Mouse (Mus musculus) lung, embryonic 16.5 days (tissue): ENCODE results near the gene Gm17727. TPM values are rescaled to one million over a fixed set of nuclear protein-coding genes. Genes with fewer than 3 reads are reported as not detected.
"Not testable (repeated sequence)": the region's sequence is repeated elsewhere in the genome, so short reads cannot be mapped to it uniquely, and the experiment has no call there.

Experiments
- ATAC-seq: fragments of 200-750 bp; cut with Nextera tagmentation; 2 replicates; pipeline ENCODE4 v1.8.0; 2017; ENCODE audit warnings: low read depth, mild to moderate bottlenecking, moderate library complexity
- H3K27ac ChIP-seq: fragments of 300-500 bp; sonication (generic); 2 replicates; pipeline ENCODE4 v1.5.1; 2014; ENCODE audit warnings: mild to moderate bottlenecking, control low read depth, low read length
- H3K27me3 ChIP-seq: fragments of 300-500 bp; sonication (generic); 2 replicates; pipeline ENCODE4 v1.6.1; 2014; ENCODE audit warnings: low read depth, low read length, mixed read lengths; ENCODE audit not compliant: control insufficient read depth, insufficient read depth
- H3K36me3 ChIP-seq: fragments of 300-500 bp; sonication (generic); 2 replicates; pipeline ENCODE4 v1.6.1; 2014; ENCODE audit warnings: low read length; ENCODE audit not compliant: control insufficient read depth, insufficient read depth
- H3K4me1 ChIP-seq: fragments of 300-500 bp; sonication (generic); replicated peaks from 2 replicates; pipeline ENCODE4 v1.6.1; 2014; ENCODE audit warnings: low read length, mixed read lengths; ENCODE audit not compliant: control insufficient read depth, insufficient read depth
- H3K4me2 ChIP-seq: fragments of 300-500 bp; sonication (generic); 2 replicates; pipeline ENCODE4 v1.6.1; 2014; ENCODE audit warnings: low read depth, low read length, control low read depth
- H3K4me3 ChIP-seq: fragments of 300-500 bp; sonication (generic); 2 replicates; pipeline ENCODE4 v1.5.1; 2014; ENCODE audit warnings: mild to moderate bottlenecking, low read length, control low read depth
- H3K9ac ChIP-seq: fragments of 300-500 bp; sonication (generic); 2 replicates; pipeline ENCODE4 v1.6.1; 2014; ENCODE audit warnings: low read length, control low read depth
- H3K9me3 ChIP-seq: fragments of 300-500 bp; sonication (generic); 2 replicates; pipeline ENCODE4 v1.6.1; 2016; ENCODE audit warnings: low read length; ENCODE audit not compliant: control insufficient read depth
- WGBS: fragments of 180-500 bp; shearing (Covaris S2); extraction: QIAGEN DNeasy Blood & Tissue Kit; methylation state at CpG from one replicate; pipeline ENCODE4 v1.1.7; 2014; 5-methylcytosine and 5-hydroxymethylcytosine counted together
- polyA plus RNA-seq: library from polyadenylated mRNA; unstranded; fragments of >200 nt; fragmentation: Nextera tagmentation; extraction: Ambion mirVana; gene quantifications from 2 replicates; pipeline ENCODE4 v1.2.1, GENCODE M21; 2015

Gm17727 gene
- not detected in 2 replicates for polyA plus RNA-seq

- Histone ChIP-seq H3K4me2 (no peak within 1 kb of the TSS), H3K9me3 (no peaks in the 10 kb centered on the region; the same call in 1 of the 2 replicates), H3K27me3 (no peaks in the 10 kb centered on the region), H3K4me1 (no peaks in the 10 kb centered on the region), H3K36me3 (no peaks in the 10 kb centered on the region), H3K4me3 (no peak within 1 kb of the TSS), H3K9ac (no peak within 1 kb of the TSS), H3K27ac (no peak within 1 kb of the TSS)
- ATAC-seq = no peak
- 54% methylated on average over 3 of the region's 3 CpGs for WGBS
Observed at GRCm38 (mm10) chr9:35778009-35778408, at the start of gene Gm17727. TSS of gene Gm17727 (minus strand) at chr9:35778109.

DNA sequence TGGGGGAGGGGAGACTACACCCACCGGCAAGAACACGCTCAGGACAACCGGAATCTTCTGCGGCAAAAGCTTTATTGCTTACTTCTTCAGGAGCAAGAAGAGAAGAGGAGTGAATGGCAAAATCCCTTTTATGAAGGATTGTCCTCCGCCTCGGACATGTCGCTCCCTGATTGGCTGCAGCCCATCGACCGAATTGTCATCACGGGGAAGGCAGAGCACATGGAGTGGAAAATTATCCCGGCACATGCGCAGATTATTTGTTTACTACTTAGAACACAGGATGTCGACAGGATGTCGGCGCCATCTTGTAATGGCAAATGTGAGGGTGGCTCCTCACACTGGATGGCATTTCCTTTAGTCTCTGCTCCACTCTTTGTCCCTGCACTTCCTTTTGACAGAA is 40.0 kb upstream of the Gm17727 start:
- ATAC-seq, H3K4me2 ChIP-seq, H3K27me3 ChIP-seq, H3K9ac ChIP-seq, H3K27ac ChIP-seq, H3K9me3 ChIP-seq, H3K36me3 ChIP-seq, H3K4me3 ChIP-seq, H3K4me1 ChIP-seq: not testable (repeated sequence)
- 90% methylated on average over 15 of the region's 15 CpGs for WGBS

DNA sequence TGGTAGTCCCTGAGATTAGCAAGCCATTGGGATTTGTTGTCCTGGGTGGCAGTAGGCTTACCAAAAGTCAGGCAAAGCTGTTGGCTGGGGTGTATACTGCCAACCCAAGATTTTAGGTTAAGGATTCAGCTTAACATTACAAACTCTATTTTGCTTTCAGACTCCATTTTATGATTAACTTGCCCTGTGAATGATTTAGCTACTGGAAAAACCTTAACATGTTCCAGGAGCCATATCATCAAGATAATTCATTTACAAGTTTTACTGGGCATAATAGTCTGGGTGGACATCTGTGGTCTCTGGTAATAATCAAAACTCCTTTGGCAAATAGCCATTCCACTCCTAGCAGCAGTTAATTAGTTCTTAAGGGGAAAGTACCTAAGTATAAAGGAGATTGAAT is 20.2 kb upstream of the Gm17727 start:
- no peaks in the 10 kb centered on the region for H3K4me1 ChIP-seq
- no peak overlapping the region for H3K4me3 ChIP-seq
- ATAC-seq = no peak

GRCm38 (mm10) chr9:35790001-35790400 is 12.1 kb upstream of the Gm17727 start, which contains the start of the genes Gm27235 and D730048I06Rik:
TSS of gene Gm27235 (minus strand) at chr9:35790101.
TSS of gene D730048I06Rik (minus strand) at chr9:35790112.
- Histone ChIP-seq H3K27me3 (no peaks in the 10 kb centered on the region), H3K9me3 (no peaks in the 10 kb centered on the region; the same call in 1 of the 2 replicates), H3K27ac (no peak within 1 kb of the TSS), H3K9ac (no peak within 1 kb of the TSS), H3K4me2 (no peak within 1 kb of the TSS), H3K4me3 (no peak within 1 kb of the TSS), H3K4me1 (no peaks in the 10 kb centered on the region), H3K36me3 (no peaks in the 10 kb centered on the region)
- no peak for ATAC-seq
- 79% methylated on average over 3 of the region's 3 CpGs for WGBS

More for the DNA sequence above, 20.2 kb upstream of the Gm17727 start:
- Histone ChIP-seq H3K4me2 (no peak overlapping the region), H3K36me3 (no peaks in the 10 kb centered on the region), H3K9ac (no peak overlapping the region), H3K27me3 (no peaks in the 10 kb centered on the region), H3K27ac (no peak overlapping the region), H3K9me3 (no peaks in the 10 kb centered on the region)

GRCm38 (mm10) chr9:35756843-35757242 is 21.1 kb downstream of the Gm17727 start:
- H3K27me3 ChIP-seq = no peaks in the 10 kb centered on the region
- H3K4me2 ChIP-seq = no peak overlapping the region
- no peak overlapping the region for H3K4me3 ChIP-seq
- no peak for ATAC-seq
- no peaks in the 10 kb centered on the region for H3K9me3 ChIP-seq
- no peak overlapping the region for H3K9ac ChIP-seq
- no peak overlapping the region for H3K27ac ChIP-seq
- no peaks in the 10 kb centered on the region for H3K36me3 ChIP-seq
- no peaks in the 10 kb centered on the region for H3K4me1 ChIP-seq

DNA sequence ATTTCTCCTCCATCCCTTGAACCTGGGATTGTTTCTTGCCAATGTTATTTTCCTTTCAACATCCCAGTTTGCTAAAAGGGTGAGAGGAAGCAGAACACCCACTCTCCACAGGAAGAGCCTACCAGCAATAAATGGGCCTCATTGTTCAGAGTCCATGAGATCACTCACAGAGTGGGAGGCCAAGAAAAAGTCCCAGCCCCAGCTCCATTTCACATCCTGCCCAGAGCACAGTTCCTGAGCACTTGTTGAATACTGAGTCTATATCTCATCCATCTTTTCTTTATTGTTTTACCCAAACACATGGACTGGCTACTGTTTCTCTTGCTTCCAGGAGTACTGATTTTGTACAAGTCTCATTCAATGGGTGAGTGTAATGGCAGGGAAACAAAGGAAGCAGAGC is 37.2 kb downstream of the Gm17727 start, which contains the start of gene Gm17677:
Gene Gm17677, plus strand, starts transcription at position 301 of the 400 bp plus-strand sequence.
- 0 out of 2 replicates have a peak, but pooled peaks cover 2% of the 10 kb centered on the region for H3K9me3 ChIP-seq
- no peaks in the 10 kb centered on the region for H3K36me3 ChIP-seq
- H3K4me2 ChIP-seq = no peak within 1 kb of the TSS
- H3K4me1 ChIP-seq = no peaks in the 10 kb centered on the region
- no peaks in the 10 kb centered on the region for H3K27me3 ChIP-seq
- no peak within 1 kb of the TSS for H3K27ac ChIP-seq
- H3K9ac ChIP-seq = no peak within 1 kb of the TSS
- H3K4me3 ChIP-seq = no peak within 1 kb of the TSS
- ATAC-seq = no peak

Other genes with a start within 250 kb of the Gm17727 start
- gene Ddx25, start 219.6 kb downstream of the Gm17727 start, polyA plus RNA-seq = 0.67 and 0.77 TPM in 2 replicates
- gene Pus3, start 219.5 kb downstream of the Gm17727 start, polyA plus RNA-seq = 13.9 and 14.1 TPM in 2 replicates
- 0.30 and 0.72 TPM in 2 replicates for gene Pate2, start 207.8 kb downstream of the Gm17727 start, polyA plus RNA-seq
- 24.1 and 25.1 TPM in 2 replicates for gene Hyls1, start 207.7 kb downstream of the Gm17727 start, polyA plus RNA-seq
- gene Pate4, start 166.2 kb downstream of the Gm17727 start, polyA plus RNA-seq = not detected in 2 replicates
- not detected in 2 replicates for gene Pate3, start 129.9 kb downstream of the Gm17727 start, polyA plus RNA-seq
- gene Pate1, start 90.7 kb downstream of the Gm17727 start, polyA plus RNA-seq = not detected in 2 replicates
- gene Gm17677, start 37.1 kb downstream of the Gm17727 start, polyA plus RNA-seq = not detected in 2 replicates
- gene Gm27235, start 12.0 kb upstream of the Gm17727 start, polyA plus RNA-seq = not detected in 2 replicates
- not detected in 2 replicates for gene D730048I06Rik, start 12.0 kb upstream of the Gm17727 start, polyA plus RNA-seq
- not detected in 2 replicates for gene 9230110F15Rik, start 66.0 kb upstream of the Gm17727 start, polyA plus RNA-seq
- gene 9230113P08Rik, start 130.3 kb upstream of the Gm17727 start, polyA plus RNA-seq = not detected in 2 replicates